Mouse (Mus musculus) monocyte, adult 5-6 weeks (primary cell): ENCODE results near the gene Crb3. TPM values are rescaled to one million over a fixed set of nuclear protein-coding genes. Genes with fewer than 3 reads are reported as not detected.
"Not testable (repeated sequence)": the region's sequence is repeated elsewhere in the genome, so short reads cannot be mapped to it uniquely, and the experiment has no call there.

Experiments
- ATAC-seq: fragments of 153-309, 156-312 bp; replicated peaks from 2 replicates; pipeline ENCODE4 v1.8.0; 2017; ENCODE audit warnings: mild to moderate bottlenecking; ENCODE audit not compliant: low TSS enrichment, insufficient number of reproducible peaks, severe bottlenecking, poor library complexity, low FRiP score
- total RNA-seq: library from RNA; stranded (forward); fragments of 200-1000, 200-491, 200-594 nt; gene quantifications from 3 replicates; pipeline ENCODE4 v1.2.3, GENCODE M21; 2017

Crb3 gene
- total RNA-seq = 1.4 TPM in 1 of 3 replicates, not detected in the others

GRCm38 (mm10) chr17:57058891-57059485 lies at the start of gene Crb3:
TSS of gene Crb3 (plus strand) at chr17:57059105.
- ATAC-seq = no peak

DNA sequence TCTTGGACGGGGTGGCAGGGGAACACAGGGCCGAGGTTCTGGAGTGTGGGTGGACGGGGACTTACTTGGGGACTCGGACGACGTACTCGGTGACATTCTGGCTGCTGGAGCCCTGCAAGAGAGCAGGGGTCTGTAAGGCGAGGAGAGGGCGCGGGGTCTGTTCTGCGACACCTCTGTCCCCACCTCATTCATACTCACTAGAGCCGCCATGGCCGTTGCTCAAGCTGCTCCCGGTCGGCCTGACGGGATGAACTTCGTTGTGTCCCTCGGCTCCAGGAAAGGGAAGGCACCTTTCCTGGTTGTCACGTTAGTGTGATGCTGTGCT lies 48.0 kb upstream of the Crb3 start:
- peak; percentile 36; the same call in 1 of the 2 replicates for ATAC-seq

DNA sequence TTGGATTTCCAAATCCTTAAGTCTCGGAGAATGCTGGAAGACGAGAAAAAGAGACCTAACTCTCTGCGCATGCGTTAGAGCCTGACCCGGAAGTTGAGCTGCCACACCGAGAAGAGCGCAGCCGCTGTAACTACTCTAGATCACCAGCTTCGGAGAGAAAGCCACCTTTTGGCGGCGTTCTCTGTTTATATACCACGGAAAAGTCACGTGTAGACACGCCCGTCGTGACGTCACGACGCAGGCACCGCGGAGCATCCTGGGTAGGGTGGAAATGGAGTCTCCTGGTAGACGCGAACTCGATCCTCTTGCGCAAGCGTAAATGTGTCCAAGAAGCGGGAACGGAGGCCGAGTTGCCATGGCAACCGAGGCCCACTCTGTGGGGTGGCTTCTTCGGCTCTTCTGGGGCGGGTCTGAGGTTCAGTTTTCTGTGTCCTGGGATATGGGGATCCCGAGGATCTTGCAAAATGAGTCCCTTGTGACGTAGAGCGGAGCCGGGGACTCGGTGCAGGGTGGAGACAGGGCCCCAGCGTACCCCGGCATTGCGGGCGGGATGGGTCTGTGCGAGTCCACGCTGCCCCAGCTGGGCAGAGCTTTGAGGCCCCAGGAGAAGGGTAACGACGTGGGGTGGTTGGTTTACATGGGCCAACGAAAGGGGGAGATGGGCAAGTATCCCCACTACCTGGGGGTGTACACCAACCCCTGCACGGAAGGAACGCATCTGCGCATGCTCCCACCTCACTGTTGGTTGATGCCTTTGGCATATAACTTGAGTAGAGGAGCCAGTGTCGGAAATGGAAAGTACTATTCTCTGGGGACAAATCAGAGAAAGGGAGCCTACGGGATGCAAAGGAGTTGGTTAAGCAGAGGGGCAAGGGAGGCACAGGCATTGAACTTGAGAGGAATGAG lies 47.4 kb upstream of the Crb3 start, which contains the start of the genes Gtf2f1 and Gm17949:
Gtf2f1 (minus strand) TSS at position 53 of the 906 bp plus-strand sequence.
Gm17949 (plus strand) TSS at position 234 of the 906 bp plus-strand sequence.
- ATAC-seq = peak; percentile 90

DNA sequence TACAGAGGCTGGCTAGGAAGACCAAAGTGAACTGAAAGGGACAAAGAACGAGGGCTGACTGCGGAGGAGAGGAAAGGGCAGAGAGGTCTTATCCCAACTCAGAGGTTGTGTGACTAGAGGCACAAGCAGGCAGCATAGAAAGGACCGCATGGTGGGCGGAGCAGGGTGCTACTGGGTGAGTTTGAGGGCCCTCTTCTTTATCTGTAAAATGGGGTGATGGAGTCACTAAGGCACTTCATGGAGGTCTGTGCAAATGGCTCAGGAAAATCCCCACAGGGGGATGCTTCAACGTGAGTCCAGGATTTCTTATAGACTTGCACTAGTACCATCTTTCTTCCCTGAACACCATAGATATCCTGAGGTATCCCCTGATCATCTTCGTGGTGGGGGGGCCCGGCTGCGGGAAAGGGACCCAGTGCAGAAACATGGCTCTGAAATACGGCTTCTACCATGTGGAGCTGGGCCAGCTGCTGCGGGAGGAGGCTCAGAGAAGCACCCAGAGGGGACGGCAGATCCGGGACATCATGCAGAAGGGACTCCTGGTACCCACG lies 46.6 kb upstream of the Crb3 start:
- no peak for ATAC-seq

DNA sequence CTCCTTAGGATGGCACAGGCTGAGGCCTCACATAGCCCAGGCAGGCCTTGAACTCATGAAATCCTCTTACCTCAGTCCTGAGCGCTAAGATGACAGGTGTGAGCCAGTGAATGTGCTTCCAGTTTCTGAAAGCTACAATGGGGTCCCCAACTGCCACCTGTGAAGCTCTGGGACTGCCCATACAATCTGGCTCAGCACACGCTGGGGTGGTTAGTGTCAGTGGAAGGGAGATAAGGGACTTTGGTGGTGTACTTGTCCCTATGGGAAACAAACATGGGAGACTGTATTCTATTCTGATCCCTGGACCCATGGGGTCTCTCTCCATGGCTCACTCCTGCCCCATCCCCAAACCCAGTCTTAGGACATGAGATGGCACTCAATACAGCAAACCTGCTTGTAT lies 39.2 kb upstream of the Crb3 start:
- no peak for ATAC-seq

DNA sequence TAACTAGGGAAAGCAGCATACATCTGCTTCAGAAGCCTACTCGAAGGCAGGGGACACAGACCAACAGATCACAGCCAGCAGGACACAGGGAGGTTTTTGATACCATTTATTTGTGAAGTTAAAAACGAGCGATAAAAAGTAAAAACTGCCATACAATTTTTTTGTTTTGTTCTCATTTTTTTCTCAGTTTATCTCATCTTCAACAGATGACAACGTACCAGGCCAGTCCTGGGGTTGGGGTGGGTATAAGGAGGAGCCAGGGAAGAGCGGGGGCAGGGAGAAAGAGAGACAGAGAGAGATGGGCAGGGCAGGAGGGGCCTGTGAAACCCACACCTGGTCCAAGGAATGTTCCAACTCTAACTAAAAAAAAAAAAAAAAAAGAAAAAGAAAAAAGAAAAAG lies 37.9 kb upstream of the Crb3 start:
- no peak for ATAC-seq

- ATAC-seq = no peak
Measured at GRCm38 (mm10) chr17:57027471-57027870, 31.4 kb upstream of the Crb3 start.

- no peak for ATAC-seq
Measured at GRCm38 (mm10) chr17:57029691-57030090, 29.2 kb upstream of the Crb3 start.

DNA sequence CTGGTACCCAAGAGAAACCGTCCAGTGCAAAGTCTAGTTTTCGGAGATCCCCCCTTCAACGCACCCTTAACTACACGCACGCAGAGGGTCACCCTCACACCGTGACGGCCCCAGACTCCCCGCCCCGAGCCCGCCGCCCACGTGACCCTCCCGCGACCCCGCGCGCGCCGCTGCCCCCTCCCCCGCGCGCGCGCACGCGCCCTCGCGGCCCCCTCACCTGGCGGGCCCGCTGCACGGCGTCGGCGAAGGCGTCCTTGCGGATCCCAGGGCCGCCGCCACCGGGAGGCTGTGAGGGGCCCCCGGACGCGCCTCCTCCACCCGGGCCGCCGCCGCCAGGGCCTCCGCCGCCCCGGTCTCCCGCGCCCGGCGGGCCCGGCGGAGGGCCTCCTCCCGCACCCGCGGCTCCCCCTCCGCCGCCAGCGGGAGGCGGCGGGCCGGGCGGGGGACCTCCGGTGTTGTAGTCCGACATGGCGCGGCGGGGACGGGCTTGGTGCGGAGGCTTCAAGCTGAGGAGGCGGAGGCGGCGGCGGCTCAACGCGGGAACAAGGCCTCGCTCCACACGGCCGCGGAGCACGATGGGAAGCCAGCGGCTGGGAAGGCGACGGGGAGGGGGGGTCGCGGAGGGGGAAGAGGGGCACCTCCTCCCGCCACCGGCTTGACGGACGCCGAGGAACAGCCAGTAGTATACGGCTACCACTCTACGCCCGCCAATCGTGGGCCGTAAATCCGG lies 27.8 kb upstream of the Crb3 start, which contains the start of gene Khsrp:
Khsrp (minus strand) TSS at position 592 of the 730 bp plus-strand sequence.
- ATAC-seq = no peak

DNA sequence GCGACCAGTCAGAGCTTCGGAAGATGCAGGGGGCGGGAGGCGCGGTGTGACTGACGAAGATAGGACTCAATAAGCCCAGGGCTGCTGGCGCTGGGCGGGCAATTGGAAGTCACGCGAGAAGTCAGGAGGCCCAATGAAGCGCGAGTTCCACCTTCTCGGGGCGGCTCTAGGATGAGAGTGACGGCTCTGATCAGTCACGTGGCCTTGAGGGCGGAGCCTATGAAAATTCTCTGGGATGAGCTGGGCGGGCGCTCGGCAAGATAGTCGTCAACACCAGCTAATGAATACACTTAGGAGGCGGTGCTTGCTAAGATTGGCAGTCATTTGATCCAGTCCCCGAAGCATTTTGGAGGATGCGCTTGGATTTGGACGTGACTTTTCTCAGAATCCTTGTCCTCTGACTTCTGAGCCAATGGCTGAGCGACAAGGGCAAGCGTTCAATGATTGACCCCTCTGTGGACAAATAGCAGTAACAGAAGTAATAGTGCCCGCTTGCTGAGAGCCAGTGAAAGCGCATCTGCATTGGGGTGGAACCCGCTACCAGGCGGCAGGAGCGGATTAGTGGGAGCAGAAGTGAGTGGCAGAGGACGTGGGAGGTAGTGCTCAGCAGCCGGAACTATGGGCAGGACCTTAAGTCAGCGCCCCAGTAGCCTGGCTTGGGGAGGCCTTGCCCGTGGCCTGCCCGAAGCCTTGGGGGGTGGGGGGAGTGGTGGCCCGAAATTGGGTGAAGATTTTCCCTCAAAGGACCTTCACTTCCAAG lies 27.1 kb upstream of the Crb3 start:
- peak; percentile 88 for ATAC-seq

DNA sequence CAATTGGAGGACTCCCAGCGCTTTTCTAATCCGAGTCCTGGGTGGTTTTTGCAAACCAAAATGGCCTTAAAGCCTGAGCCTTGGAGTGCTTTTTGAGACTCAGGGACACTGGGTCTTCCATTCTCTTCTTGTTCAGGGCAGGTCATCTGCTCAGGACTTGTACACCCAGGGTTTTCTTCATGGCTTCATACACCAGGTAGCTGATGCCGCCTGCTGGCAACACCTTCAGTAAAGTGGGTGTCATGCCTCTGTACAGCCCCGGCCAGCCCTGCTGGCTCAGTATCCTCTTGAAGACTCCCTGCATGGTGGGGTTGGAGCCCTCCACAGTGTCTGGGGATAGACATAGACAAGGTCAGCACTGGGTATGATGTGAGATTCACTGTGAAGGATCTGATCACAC lies 26.1 kb upstream of the Crb3 start:
- ATAC-seq = no peak

GRCm38 (mm10) chr17:57038978-57039377 lies 19.9 kb upstream of the Crb3 start:
- no peak for ATAC-seq

DNA sequence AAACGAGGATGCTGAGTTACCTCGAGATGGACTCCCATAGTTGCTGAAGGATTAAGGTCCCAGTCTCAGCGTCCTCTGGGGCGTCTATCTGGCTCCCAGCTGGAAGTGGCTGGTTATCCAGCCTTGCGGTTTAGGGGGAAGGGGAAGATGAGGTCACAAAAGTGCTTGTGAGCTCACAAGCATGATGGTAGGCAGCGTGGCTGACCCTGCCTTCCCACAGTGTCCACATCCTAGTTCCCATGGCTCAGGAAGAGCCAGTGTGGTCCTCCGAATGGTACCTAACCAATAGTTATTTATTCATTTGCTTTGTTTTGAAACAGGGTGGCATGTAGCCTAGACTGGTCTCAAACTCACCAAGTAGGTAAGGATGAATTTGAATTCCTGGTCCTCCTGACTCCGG lies 17.4 kb upstream of the Crb3 start, which contains the start of gene Slc25a41:
Slc25a41 (minus strand) TSS at position 101 of the 400 bp plus-strand sequence.
- no peak for ATAC-seq

DNA sequence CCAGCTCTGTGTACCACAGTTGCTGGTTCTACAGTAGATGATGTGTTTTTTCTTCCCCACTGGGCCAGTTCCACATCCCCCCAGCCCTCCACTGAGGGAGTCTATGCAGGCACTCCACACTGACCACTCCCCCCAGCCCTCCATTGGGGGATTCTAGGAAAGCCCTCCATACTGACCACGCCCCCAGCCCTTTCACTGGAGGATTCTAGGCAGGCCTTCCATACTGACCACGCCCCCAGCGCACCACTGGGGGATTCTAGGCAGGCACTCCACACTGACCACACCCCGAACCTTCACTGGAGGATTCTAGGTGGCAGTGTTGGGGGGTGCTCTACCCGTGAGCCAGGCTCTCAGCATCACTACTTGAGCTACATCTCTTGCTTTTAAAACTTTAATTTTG lies 11.5 kb upstream of the Crb3 start:
- no peak for ATAC-seq

DNA sequence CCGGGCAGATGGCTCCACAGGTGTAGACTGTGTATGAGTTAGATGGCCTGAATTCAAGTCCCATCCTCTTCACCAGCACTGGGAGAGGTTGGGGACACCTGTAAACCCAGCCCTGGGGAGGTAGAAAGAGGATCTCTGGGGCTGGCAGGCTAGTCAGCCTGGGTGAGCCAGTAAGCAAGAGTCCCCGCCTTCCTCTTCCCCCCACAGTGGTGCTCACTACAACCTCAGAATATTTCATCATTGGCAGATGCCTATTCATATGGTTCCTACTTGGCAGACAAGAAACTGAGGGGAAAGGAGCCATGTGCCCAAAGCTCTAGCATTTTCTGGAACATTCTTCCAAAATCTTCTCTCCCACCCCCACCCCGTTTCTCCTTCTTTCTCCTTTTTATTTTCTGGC lies 10.1 kb upstream of the Crb3 start:
- no peak for ATAC-seq

GRCm38 (mm10) chr17:57051679-57052078 lies 7.2 kb upstream of the Crb3 start:
- not testable (repeated sequence) for ATAC-seq

DNA sequence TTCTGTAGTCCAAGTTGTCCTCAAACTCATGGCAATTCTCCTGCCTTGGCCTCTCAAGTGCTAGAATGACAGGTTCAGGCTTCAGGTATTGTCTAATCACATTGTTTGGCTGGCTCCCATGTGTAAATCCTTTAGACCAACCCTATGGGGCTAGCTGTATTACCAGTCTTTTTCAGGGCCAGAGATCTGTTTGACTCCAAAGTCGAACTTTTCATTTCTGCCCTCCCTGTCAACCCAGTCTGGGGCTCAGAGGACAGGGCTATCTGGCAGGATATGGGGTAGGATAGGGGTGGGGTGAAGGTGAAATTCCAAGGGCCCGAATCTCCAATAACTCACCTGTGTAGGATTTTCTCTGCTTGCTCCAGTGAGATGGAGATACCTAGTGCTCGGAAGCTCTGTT lies 2.7 kb upstream of the Crb3 start:
- ATAC-seq = no peak

- no peak for ATAC-seq
Measured at GRCm38 (mm10) chr17:57059486-57059977, 627 bp downstream of the Crb3 start, which contains the start of gene Slc25a23. TSS of gene Slc25a23 (minus strand) at chr17:57059863.
